Mouse (Mus musculus) heart, embryonic 16.5 days (tissue): Measurements from ENCODE around the gene Tmem259. TPM values are rescaled to one million over a fixed set of nuclear protein-coding genes. Genes with fewer than 3 reads are reported as not detected.

Source experiments
- ATAC-seq: fragments of 200-750 bp; cut with Nextera tagmentation; replicated peaks from 2 replicates; pipeline ENCODE4 v1.8.0; 2017; ENCODE audit warnings: moderate number of reproducible peaks; ENCODE audit not compliant: insufficient read depth, low FRiP score; ENCODE audit errors: extremely low read depth
- H3K27ac ChIP-seq: fragments of 300-500 bp; sonication (generic); 2 replicates; pipeline ENCODE4 v1.5.1; 2014; ENCODE audit warnings: mild to moderate bottlenecking, low read length, control low read depth, moderate library complexity
- H3K27me3 ChIP-seq: fragments of 300-500 bp; sonication (generic); 2 replicates; pipeline ENCODE4 v1.6.1; 2014; ENCODE audit warnings: low read length, mixed read lengths; ENCODE audit not compliant: control insufficient read depth, insufficient read depth
- H3K36me3 ChIP-seq: fragments of 300-500 bp; sonication (generic); 2 replicates; pipeline ENCODE4 v1.6.1; 2014; ENCODE audit not compliant: control insufficient read depth, insufficient read depth
- H3K4me1 ChIP-seq: fragments of 300-500 bp; sonication (generic); 2 replicates; pipeline ENCODE4 v1.6.1; 2014; ENCODE audit warnings: low read length, mixed read lengths; ENCODE audit not compliant: control insufficient read depth, insufficient read depth
- H3K4me2 ChIP-seq: fragments of 300-500 bp; sonication (generic); 2 replicates; pipeline ENCODE4 v1.6.1; 2014; ENCODE audit warnings: low read depth, mild to moderate bottlenecking, control low read depth, low read length
- H3K4me3 ChIP-seq: fragments of 300-500 bp; sonication (generic); 2 replicates; pipeline ENCODE4 v1.5.1; 2014; ENCODE audit warnings: mild to moderate bottlenecking, control low read depth, low read length
- H3K9ac ChIP-seq: fragments of 300-500 bp; sonication (generic); 2 replicates; pipeline ENCODE4 v1.6.1; 2014; ENCODE audit warnings: low read length, control low read depth
- H3K9me3 ChIP-seq: fragments of 300-500 bp; sonication (generic); replicated peaks from 2 replicates; pipeline ENCODE4 v1.6.1; 2016; ENCODE audit warnings: low read length; ENCODE audit not compliant: control insufficient read depth
- WGBS: fragments of 180-500 bp; shearing (Covaris S2); extraction: QIAGEN DNeasy Blood & Tissue Kit; methylation state at CpG from one replicate; pipeline ENCODE4 v1.1.7; 2014; 5-methylcytosine and 5-hydroxymethylcytosine counted together
- polyA plus RNA-seq: library from polyadenylated mRNA; unstranded; fragments of >200 nt; fragmentation: Nextera tagmentation; extraction: Ambion mirVana; gene quantifications from 2 replicates; pipeline ENCODE4 v1.2.1, GENCODE M21; 2015

The Tmem259 gene
- polyA plus RNA-seq, 1 experiment from 2014 or later: 10.6 TPM

- 0 out of 2 replicates have a peak, but pooled peaks cover 2% of the 10 kb centered on the region for H3K36me3 ChIP-seq
- no peak overlapping the region for H3K9ac ChIP-seq
- H3K9me3 ChIP-seq: no peaks in the 10 kb centered on the region; the same call in 1 of the 2 replicates
- H3K4me2 ChIP-seq: no peak overlapping the region
- H3K27ac ChIP-seq: no peak overlapping the region
- H3K4me1 ChIP-seq: 0 out of 2 replicates have a peak, but pooled peaks cover 2% of the 10 kb centered on the region
- H3K4me3 ChIP-seq: no peak overlapping the region
- WGBS: 63% methylated on average over 4 of the region's 4 CpGs
- ATAC-seq: no peak
- H3K27me3 ChIP-seq: no peaks in the 10 kb centered on the region
Measured at GRCm38 (mm10) chr10:80025044-80025347, 40.9 kb upstream of the Tmem259 start.

- Histone ChIP-seq H3K27ac (peak overlapping the region; percentile 25), H3K27me3 (no peaks in the 10 kb centered on the region), H3K36me3 (0 out of 2 replicates have a peak, but pooled peaks cover 2% of the 10 kb centered on the region), H3K4me3 (no peak overlapping the region), H3K9ac (0 out of 2 replicates have a peak overlapping the region, but pooled peaks have one; percentile 3), H3K4me1 (0 out of 2 replicates have a peak, but pooled peaks cover 2% of the 10 kb centered on the region), H3K4me2 (no peak overlapping the region), H3K9me3 (no peaks in the 10 kb centered on the region; the same call in 1 of the 2 replicates)
- no peak for ATAC-seq
- WGBS: 68% methylated on average over 15 of the region's 15 CpGs
Measured at GRCm38 (mm10) chr10:80024229-80025043, 40.3 kb upstream of the Tmem259 start.

GRCm38 (mm10) chr10:80023758-80024157 is 39.6 kb upstream of the Tmem259 start:
- Histone ChIP-seq H3K4me3 (no peak overlapping the region), H3K9ac (no peak overlapping the region), H3K27me3 (no peaks in the 10 kb centered on the region), H3K27ac (peak overlapping the region; percentile 25; the same call in 1 of the 2 replicates), H3K4me1 (peaks cover 7% of the 10 kb centered on the region), H3K36me3 (0 out of 2 replicates have a peak, but pooled peaks cover 2% of the 10 kb centered on the region), H3K9me3 (no peaks in the 10 kb centered on the region; the same call in 1 of the 2 replicates), H3K4me2 (no peak overlapping the region)
- WGBS: 73% methylated on average over 5 of the region's 5 CpGs
- no peak for ATAC-seq

GRCm38 (mm10) chr10:80022806-80023205 is 38.7 kb upstream of the Tmem259 start:
- Histone ChIP-seq H3K9ac (no peak overlapping the region), H3K4me3 (no peak overlapping the region), H3K36me3 (0 out of 2 replicates have a peak, but pooled peaks cover 2% of the 10 kb centered on the region), H3K27ac (no peak overlapping the region), H3K4me1 (peaks cover 9% of the 10 kb centered on the region), H3K9me3 (no peaks in the 10 kb centered on the region; the same call in 1 of the 2 replicates), H3K4me2 (no peak overlapping the region), H3K27me3 (no peaks in the 10 kb centered on the region)
- no peak for ATAC-seq
- 93% methylated on average over 8 of the region's 8 CpGs for WGBS

- Histone ChIP-seq H3K4me1 (peaks cover 9% of the 10 kb centered on the region), H3K4me2 (no peak overlapping the region), H3K9ac (no peak overlapping the region), H3K9me3 (no peaks in the 10 kb centered on the region; the same call in 1 of the 2 replicates), H3K4me3 (no peak overlapping the region), H3K27ac (no peak overlapping the region), H3K36me3 (no peaks in the 10 kb centered on the region), H3K27me3 (no peaks in the 10 kb centered on the region)
- no peak for ATAC-seq
- WGBS: 88% methylated on average over 12 of the region's 12 CpGs
Measured at GRCm38 (mm10) chr10:80022164-80022563, 38.0 kb upstream of the Tmem259 start.

DNA sequence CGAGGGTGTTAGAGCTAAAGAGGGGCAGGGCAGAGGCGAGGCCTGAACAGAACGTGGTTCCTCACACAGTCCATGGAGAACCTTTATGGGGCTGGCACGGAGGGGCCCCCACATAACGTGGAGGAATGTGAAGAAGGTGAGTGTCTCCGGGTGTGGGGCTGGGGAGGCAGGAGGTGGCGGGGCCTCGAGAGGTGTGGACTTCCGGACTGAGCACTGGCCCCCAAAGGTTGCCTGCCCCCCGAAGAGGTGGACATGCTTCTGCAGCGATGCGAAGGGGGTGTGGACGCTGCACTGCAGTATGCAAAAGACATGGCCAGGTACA is 37.2 kb upstream of the Tmem259 start:
- H3K9ac ChIP-seq: no peak overlapping the region
- H3K4me3 ChIP-seq: no peak overlapping the region
- H3K27me3 ChIP-seq: no peaks in the 10 kb centered on the region
- H3K4me1 ChIP-seq: peaks cover 9% of the 10 kb centered on the region
- no peak for ATAC-seq
- H3K36me3 ChIP-seq: no peaks in the 10 kb centered on the region
- H3K4me2 ChIP-seq: no peak overlapping the region
- 88% methylated on average over 13 of the region's 13 CpGs for WGBS
- no peaks in the 10 kb centered on the region; the same call in 1 of the 2 replicates for H3K9me3 ChIP-seq
- H3K27ac ChIP-seq: no peak overlapping the region

DNA sequence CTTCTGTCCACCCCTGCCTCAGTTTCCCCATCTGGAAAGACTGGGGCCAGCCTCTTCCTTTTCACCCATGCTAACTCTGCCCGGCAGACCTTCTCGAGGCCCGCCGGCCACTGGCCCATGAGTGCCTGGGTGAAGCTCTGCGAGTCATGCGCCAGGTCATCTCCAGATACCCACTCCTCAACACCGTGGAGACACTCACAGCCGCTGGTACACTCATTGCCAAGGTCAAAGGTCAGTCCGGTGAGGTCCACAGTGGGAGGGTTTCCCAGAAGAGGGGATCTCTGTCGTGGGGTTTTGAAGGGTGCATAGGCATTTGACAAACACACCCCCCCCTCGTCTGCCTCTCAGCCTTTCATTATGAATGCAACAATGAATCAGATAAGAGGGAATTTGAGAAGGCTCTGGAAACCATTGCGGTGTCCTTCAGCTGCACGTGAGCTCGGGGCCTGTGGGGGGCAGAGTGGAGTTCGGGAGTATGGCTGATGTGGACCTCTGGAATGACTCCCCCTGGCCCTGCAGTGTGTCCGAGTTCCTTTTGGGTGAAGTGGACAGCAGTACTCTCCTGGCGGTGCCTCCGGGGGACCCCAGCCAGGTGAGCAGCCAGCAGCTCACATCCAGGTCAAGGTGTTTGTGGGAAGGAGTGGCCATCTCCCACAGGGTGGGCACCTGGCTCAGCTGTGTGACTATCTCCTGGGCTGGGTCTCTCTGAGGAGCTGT is 36.6 kb upstream of the Tmem259 start:
- no peak overlapping the region for H3K9ac ChIP-seq
- no peaks in the 10 kb centered on the region for H3K27me3 ChIP-seq
- H3K4me1 ChIP-seq: peaks cover 9% of the 10 kb centered on the region
- H3K4me3 ChIP-seq: no peak overlapping the region
- 80% methylated on average over 18 of the region's 18 CpGs for WGBS
- no peaks in the 10 kb centered on the region for H3K36me3 ChIP-seq
- H3K27ac ChIP-seq: no peak overlapping the region
- H3K9me3 ChIP-seq: no peaks in the 10 kb centered on the region; the same call in 1 of the 2 replicates
- ATAC-seq: no peak
- H3K4me2 ChIP-seq: no peak overlapping the region

- Histone ChIP-seq H3K9me3 (no peaks in the 10 kb centered on the region; the same call in 1 of the 2 replicates), H3K4me3 (peak overlapping the region; percentile 30), H3K36me3 (no peaks in the 10 kb centered on the region), H3K4me1 (peaks cover 9% of the 10 kb centered on the region), H3K27me3 (peaks cover 1% of the 10 kb centered on the region; the same call in 1 of the 2 replicates), H3K9ac (peak overlapping the region; percentile 34), H3K27ac (0 out of 2 replicates have a peak overlapping the region, but pooled peaks have one; percentile 40), H3K4me2 (peak overlapping the region; percentile 46)
- ATAC-seq: no peak
- WGBS: 43% methylated on average over 11 of the region's 11 CpGs
Measured at GRCm38 (mm10) chr10:80020191-80020590, 36.1 kb upstream of the Tmem259 start.
